Mouse (Mus musculus): Measurements from ENCODE around the gene Thada.
A peak's percentile ranks its signal among the peaks of the same experiment; 100 is the strongest.

The Thada gene

DNA sequence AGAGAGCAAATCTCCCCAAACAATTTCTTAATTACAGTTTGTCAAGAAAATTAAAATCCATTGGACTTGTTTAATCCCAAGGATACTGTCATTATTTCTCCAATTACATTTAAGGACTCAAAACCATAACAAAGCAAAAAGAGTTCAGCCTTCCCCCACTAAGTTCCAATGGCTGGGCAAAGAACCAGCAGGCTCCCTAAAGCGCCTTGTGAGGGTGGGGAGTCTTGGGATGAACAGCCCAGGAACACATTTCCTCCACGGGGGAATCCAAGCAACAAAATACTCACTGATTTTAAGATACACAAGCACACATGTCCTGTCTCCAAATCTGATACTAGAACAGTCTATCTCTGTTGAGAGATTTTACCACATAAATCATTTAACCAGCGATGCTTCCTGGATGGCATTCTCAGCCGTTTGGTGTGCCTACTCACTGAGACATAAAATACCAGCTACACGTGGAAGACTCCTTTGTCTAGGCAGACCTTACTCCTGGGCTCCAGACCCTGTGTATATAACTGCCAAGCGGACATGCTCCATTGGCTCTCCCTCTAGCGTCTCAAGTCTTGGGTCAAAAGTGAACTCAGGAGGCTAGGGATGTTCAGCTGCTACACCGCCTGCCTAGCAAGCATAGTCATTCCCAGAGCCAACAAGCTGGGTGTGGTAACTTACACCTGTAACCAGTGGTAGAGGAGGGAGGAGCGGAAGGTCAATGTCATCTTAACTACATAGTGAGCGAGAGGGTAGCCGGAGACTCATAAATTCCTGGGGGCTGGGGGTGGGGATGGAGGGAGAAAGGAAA, 97.6 kb downstream of the Thada start:
- no peak for DNase-seq

DNA sequence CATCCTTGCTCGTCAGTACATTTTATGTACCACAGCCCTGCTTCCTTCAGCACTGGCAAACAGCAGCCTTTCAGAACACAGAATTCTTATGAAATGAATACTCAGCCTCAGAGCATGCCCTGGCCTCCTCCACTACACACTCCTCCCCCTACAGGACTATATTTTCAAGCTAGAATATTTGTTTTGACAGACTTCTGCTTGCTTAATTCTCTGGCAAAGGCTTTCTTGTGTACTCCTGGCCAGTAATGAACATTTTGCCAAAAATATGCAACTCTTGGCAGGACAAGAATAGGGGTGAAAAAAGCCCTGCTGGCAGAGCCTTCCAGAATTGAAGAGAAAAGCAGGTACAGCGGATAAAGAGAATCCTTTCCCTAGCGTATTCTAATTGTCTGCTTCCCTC, 98.3 kb downstream of the Thada start:
- no peak for DNase-seq

DNA sequence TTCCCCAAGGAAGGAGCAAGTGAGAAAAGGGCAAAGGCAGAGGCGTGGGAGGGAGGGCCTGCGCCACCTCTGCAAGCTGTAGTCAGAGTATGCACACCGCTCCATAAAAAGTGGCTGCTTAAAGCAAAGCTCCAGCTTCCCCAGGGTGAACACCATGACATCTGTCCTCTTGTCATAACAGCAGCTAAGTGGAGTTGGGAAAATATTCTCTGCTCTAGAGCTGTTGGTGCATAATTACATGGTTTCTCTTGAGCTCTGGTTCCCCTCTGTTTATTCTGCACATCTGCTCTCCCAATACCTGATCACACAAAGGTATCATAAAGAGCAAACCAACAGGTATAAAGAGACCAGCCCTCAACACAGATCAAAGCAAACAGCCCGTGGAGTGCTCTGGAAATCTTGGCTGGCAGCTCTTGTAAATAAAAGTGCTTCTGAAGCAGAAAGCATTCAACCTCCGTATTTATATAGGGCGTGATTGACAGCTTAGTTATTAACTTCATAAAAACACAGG, 100.2 kb downstream of the Thada start:
- peak; percentile 60 for DNase-seq

DNA sequence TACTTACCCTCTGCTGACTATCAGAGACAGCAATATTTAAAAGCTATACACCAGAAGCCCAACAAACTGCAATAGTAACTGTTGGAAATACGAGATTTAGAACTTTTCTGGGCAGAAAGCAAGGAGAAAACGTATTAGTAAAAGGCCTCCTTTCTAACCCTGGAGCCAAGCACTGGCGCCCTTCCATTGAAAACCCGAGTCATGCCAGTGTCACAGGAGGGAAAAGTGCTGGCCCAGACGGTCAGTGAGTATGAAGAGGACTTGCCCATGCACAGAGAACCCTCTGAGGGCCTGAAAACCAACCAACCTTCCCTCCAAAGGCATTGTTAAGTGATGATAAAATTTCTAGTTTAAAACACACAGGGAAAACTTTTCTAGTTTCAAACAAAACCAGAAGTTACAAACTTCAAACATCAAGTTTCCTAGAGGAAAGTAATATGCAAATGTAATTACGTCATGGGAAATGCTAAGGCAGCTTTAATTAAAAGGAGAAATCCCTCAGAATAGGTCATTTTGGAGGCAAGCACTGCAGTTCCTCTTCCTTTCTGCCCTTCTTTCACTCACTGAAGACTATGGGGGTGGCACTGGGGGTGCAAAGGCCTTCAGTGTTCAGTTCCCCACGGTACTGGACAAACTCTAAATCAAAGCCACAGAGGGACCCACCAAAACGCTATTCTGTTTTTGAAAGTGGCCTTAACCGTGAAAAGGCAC, 100.8 kb downstream of the Thada start:
- no peak for DNase-seq

DNA sequence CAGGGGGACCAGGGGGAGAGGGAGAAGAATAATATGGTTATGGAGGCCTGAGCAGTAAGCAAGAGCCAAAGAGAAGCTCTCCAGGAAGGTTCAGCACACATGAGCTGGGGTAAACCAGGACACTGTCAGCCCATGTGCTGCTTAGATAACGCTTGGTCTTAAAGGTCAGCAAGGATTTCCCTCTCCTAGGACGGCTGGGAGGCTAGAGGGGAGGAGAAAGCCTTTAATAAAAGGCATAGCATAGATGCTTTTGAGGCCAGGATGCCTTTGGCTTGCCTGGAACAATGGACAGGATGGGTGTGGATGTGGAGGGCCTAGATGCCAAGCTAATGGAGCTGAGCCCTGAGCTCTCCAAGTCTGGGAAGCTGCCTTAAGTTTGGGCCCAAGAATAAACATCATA, 102.6 kb downstream of the Thada start:
- no peak for DNase-seq

DNA sequence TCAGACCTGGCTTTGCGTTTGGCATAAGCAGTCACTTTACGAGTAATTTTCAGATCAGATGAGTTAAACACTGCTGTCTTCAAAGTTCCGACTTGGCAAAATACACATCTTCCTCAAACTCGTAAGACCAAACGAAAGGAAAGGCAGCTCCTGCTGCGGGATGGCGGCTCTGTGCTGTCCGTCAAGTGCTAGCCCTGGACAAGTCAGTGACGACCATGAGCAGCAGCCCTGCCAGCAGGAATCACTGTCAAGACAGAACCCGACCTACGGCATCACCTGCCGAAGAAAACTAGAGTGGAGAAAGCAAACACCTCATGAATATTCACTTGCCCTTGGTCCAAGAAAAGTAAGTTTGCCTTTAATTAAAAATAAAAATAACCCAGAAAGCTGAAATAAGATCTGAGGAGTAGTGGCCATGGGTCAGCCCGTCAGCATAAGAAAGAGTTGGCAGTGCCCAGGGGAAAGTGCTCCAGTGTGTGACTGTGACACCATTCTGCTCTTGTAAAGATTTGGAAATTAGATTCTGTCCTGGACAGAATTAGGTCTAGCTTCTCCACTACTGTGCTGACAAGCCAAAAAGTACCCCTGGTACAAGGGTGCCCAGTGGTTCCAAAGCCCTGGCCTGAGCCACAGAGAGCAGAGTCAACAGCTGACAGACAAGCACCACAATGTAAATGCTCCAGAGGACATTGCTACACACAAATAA, 103.3 kb downstream of the Thada start:
- DNase-seq, result no peak

DNA sequence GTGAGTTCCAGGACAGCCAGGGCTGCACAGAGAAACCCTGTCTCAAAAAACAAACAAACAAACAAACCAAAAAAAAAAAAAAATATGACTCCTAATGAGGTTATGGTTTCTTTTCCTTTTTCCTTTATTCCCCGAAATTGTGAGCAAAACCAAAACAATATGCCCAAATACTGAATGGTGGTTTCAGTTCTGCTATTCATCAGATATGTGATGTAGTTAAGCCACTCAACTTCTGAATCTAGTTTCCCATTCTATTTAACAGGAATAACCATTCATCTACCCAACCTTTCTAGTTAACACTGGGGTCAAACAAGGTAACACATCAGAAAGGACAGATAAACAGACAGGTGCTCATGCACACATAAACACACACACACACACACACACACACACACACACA, 105.0 kb downstream of the Thada start:
- DNase-seq, result no peak

DNA sequence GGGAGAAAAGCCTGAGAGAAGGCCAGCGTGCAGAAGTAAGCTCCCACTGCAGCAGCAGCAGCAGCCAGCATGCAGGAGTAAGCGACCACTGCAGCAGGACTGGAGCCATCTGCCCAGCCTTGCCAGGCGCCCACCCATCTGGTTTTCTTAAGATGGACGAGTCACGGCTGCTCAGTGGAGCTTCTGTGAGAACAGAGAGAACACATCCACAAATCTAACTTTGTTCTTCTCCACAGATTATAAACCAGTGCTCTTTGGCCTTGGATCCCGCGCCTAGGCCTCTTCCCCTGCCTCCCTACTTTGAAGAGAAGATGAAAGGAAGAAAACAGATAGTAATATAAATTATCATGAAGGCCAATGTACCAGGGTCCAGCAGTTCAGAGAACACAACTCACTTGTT, 106.2 kb downstream of the Thada start:
- no peak for DNase-seq

DNA sequence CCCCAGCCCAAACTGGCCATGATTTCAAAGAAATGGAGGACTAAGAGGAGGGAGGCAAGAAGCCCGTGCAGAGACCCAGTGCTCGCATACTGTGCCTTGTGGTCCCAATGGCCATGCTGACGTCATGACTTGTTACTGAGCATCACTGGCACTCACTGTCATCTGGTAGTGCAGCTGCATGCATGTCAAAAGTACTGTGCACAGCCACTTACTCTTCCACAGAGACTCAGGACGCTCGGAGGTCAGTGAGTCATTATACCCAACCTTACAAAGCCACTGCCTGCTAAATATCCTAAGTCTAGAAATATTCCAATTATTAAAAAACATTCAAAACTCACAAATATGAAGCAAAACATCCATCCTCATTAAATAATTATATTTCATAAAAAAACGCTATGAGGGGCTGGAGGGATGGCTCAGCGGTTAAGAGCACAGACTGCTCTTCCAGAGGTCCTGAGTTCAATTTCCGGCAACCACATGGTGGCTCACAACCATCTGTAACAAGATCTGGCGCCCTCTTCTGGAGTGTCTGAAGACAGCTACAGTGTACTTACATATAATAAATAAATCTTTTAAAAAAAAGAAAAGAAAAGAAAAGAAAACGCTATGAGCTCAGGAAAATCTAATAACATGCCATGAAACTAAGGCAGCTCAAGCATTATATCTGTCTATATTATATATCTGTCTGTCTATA, 106.9 kb downstream of the Thada start:
- no peak for DNase-seq

DNA sequence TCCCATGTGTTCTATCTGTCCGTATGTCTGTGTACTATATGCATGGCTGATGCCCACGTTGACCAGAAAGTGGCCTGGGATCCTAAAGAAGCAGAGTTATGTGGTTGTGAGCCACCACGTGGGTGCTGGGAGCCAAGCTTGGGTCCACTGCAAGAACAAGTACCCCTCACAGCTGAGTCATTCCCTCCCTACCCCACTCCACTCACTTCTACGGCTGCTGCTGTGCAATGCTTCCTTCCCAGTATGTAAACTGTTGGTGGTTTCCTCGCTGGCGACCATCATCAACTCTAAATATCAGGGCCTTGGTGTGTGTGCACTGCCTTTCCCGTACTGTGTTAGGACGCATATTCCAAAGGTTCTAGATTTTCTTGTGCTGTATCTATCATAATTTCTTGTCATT, 108.2 kb downstream of the Thada start:
- no peak for DNase-seq

DNA sequence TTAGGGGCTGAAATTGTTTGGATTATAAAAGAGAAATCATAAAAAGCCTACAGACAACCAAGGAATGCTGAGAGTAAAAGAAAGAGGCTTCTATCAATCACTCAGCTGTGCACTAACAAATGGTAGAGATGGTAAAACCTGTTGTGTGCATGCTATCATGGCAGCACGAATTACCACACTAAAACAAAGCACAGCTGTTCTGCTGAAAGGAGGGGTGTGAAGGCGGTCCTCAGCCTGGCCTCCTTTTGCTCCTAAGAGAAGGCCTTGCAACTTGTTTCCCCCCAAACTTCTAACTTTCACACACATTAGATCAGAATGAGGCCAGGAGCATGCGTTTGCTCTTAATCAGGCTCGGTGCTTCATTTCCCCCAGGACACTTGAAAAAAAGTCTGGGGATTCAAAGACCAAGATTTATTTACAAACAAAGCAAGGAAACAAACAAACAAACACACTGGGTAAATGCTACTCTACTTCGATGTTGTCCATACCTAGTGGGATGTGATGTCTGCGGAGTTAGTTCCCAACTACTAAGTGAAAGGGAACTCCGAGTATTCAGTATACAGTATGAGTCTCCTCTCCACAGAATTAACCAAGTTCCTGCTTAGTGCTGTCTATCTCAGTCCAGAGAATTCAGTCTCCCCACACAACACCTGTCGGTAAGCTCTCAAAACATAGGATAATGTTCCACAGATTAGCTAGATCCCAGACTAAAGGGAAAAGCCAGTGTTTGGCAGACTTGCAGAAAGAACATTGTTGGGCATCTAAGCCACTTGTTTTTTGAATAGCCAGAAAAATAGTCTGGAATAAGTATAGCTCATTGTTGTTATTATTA, 109.7 kb downstream of the Thada start:
- DNase-seq, result no peak

DNA sequence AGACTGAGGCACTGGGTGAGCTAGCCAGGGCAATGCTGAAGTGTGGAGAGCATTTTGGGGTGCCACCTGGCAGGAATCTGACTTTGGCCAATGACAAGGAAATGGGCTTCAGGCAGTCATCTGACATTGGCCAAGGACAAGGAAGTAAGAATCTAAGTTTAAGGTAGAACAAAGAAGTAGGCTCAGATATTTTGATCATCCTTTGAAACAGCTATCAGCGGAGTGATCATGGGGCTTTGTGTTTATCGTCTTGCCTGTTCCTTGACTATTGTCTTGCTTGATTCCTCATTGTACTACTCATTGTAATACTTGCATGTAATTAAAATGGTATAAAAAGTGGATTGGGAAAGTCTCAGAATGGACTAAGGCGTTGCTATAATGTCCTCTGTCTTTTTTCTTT, 111.0 kb downstream of the Thada start:
- no peak for DNase-seq

DNA sequence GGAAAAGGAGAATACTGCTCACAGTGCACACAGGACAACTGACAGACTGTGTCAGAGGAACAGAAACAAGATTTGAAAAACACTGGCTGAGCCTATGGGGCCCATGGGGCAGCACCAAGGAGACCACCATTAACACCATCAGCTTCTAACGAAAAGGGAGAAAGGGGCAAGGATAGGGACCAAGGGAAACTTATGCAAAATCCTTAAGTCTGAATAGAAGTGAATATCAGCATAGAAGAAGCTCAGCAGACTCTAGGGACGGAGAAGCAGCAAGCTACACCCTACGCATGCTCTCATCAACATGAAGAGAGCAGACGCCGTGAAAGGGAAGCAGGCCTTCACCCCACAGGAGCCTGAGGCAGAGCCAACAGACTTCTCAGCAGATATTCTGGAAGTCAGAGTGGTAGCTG, 112.1 kb downstream of the Thada start:
- DNase-seq, result no peak

DNA sequence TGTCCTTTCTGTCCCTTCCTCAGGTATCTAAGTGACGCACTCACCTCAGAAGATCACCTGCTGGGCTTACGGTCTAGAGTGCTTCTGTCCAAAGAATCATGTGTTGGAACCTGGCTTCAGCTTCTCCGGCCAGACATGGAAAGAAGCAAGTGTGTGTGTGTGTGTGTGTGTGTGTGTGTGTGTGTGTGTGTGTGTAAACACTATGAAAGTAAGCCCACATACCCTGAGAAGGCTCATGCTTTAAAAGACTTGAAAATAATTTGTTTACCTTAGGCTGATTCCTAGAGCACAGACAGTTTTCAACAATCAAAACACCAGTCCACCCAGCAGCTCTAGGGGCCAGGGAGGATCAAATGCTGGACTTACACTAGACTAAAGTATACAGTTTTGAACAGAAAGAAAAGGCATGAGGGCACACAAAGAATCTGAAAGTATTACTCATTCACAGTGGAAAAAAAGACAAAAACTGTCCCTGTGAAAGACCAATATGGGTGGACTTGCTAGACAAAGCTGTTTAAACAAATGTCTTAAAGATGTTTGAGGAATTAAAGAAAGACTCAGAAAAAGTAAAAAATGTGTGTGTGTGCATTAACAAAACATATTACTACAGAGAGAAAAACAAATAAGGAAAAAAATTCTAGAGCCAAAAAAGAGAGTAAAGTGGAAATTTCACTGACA, 112.6 kb downstream of the Thada start:
- no peak for DNase-seq

DNA sequence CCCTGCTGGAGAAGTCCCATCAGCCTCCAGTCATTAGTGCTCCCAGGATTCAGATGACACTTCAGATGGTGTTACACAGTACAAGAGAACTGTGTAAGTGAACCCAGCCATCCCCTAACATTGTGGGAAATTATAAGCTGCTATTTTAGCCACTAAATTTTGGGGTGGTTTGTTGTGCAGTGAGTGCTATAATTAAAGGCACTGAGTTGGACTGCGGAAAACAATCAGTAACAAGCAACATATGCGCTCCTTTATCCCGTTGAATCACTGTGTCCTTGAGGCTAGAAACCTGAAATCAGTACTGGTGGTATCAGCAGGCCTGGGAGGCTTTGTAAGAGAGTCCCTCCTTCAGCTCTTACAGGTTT, 113.2 kb downstream of the Thada start:
- no peak for DNase-seq

DNA sequence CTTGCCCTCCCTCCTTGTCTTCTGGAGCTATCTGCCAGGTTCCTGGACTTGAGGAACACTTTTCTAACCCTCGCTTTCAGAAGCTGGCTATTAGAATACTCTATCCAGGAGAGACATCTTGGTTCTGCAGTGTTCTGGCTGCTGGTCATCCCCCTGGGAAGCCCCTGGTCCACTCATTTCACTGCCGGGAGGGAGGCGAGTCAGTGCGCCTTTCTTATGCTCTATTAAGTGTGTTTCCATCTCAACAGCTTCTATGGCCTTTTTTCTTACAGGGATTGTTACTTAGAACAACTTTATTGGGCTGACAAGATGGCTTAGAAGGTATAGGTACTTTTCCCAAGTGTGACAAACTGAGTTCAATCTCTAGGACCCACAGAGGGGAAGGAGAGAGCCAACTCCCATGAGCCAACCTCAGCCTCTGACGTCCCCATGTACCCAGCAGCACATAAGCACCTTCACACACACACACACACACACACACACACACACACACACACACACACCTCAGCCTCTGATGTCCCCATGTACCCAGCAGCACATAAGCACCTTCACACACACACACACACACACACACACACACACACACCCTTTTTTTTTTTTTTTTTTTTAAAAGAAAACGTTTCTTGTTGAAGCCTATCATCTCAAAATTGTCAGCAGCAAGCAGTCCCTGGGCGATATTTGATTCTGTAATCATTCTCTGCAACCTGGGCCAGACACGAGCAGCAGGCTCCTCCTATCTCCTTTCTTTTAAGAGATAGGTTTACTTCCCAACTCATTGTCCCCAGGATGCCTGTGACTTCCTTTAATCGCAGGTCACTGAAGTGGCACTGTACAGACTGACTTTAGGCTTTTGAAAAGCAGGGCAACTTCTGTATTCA, 113.9 kb downstream of the Thada start:
- DNase-seq, result no peak

DNA sequence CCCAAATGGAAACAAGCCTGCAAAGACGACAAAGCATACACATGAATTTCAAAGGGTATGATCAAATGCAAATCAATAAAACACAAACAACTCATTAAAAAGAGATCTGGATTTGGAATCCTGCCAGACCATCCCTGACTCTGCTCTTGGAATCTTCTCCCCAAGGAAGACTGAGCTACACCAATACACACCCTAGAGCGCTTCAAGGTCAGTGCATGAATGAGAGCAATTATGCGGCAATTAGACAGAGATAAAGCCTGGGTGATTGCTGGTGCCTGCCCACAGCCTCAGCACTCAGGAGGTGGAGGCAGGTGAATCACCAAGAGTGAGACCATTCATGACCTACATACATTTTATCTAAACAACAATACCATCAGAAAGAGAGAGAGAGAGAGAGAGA, 114.7 kb downstream of the Thada start:
- no peak for DNase-seq

DNA sequence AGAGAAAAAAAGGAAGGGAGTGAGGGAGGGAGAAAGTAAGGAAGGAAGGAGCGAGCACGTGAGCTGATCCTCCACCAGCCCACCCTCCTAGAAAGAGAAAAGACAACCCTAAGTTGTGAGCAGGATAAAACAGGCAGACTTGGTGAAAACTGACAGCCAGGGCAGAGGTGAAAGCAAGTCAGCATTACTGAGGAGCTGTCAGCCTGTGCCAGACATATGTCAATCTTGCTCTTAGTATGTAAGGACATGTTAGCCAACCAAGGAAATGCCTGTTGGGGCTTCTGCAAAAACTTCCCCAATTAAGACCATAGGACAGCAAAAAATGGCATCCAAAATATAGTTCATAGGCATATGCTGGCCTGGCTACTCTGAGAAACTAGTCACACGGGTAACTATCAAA, 117.1 kb downstream of the Thada start:
- no peak for DNase-seq

DNA sequence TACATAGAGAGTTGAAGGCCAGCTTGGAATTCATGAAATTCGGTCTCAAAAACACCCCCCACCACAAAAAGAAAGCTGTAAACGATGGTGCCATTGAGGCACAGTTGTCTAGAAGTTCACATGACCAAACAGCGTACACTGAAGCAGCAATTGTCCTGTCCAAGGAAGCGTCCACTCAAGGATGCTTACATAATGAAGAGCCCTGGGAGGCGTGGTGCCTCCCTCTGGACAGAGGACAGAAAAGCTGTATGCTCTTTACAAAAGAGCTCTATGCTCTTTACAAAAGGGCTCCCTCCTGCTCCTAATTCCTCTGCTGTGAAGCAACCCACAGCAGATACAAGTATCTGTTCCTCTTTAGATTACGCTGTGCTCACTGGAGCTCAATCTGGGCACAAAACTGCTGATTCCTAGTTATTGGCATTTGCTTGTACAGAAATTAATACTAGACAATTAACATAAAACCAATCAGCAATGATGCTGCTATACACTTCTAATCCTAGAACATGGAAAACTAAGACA, 123.6 kb downstream of the Thada start:
- DNase-seq, result peak; percentile 46

DNA sequence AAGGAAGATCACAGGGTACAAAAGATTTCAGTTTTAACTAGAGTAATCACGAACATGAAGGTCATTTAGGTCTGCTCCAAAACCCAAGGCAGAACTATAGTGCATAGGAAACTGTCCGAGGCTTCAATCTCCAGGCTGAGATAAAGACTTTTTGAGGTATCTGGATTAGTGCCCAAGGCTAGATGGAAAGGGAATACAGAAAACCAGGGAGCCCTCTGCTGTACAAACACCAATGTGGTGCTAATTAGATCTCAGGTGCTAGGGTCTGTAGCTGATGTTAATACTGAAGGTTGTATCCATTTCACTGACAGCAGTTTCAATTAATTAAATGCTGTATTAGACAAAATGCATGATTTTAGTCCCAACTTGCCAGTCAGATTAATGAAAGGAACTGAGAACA, 124.3 kb downstream of the Thada start:
- DNase-seq, result no peak

Measured in embryo, embryonic 11 days (tissue).